Mouse (Mus musculus) liver, adult 2 months (tissue): ENCODE measurements around the gene Cryzl1.

ENCODE experiments used
- CTCF ChIP-seq: fragments of 200-500 bp; IDR thresholded peaks from 2 replicates; pipeline ENCODE4 v1.5.1; 2011; ENCODE audit warnings: low read depth, low read length, control low read depth
- POLR2A ChIP-seq: fragments of 200-500 bp; IDR thresholded peaks from 2 replicates; pipeline ENCODE4 v1.6.1; 2011; ENCODE audit warnings: low read length, control low read depth; ENCODE audit not compliant: insufficient read depth; ENCODE audit errors: extremely low read depth

DNA sequence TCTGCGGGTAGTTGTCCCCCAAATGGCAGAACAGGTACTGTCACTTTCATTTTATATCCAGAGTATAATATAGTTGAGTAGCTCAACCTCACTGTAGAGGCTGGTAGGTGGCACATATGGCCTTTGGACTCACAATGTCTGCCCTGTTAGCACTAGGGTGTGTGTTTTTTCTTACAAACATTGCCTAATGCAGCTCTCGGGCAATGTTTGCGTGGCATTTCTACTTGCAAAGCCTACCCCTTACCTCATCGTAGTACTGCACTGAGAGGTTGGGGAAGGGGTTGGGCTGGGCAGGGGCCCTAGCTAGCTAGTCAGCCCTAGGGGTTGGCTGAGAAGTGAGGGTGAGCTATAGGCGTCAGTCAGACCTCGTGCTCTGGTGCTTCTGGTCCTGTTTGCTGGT, 18.8 kb upstream of the Cryzl1 start:
- TF ChIP-seq CTCF (no peak), POLR2A (no peak)
